Mouse (Mus musculus): ENCODE results near the gene Apoc2.

GRCm38 (mm10) chr7:19691434-19691833, 13.7 kb upstream of the Apoc2 start:
- TF ChIP-seq HCFC1 (IDR thresholded peaks at IDR 0.05; ENCODE audit: borderline replicate concordance, insufficient read depth, low read length), result no peak
- TF ChIP-seq ZC3H11A (IDR thresholded peaks at IDR 0.05; ENCODE audit: borderline replicate concordance, low read depth, low read length), result no peak
- no peak for TF ChIP-seq CHD2 (IDR thresholded peaks at IDR 0.05; ENCODE audit: low read depth, low read length)
- TF ChIP-seq ZNF384 (IDR thresholded peaks at IDR 0.05; ENCODE audit: low read depth, low read length), result no peak

All from ES-E14 (cell line).